Mouse (Mus musculus): Measurements from ENCODE around the gene Gm49510.
A peak's percentile ranks its signal among the peaks of the same experiment; 100 is the strongest.

DNA sequence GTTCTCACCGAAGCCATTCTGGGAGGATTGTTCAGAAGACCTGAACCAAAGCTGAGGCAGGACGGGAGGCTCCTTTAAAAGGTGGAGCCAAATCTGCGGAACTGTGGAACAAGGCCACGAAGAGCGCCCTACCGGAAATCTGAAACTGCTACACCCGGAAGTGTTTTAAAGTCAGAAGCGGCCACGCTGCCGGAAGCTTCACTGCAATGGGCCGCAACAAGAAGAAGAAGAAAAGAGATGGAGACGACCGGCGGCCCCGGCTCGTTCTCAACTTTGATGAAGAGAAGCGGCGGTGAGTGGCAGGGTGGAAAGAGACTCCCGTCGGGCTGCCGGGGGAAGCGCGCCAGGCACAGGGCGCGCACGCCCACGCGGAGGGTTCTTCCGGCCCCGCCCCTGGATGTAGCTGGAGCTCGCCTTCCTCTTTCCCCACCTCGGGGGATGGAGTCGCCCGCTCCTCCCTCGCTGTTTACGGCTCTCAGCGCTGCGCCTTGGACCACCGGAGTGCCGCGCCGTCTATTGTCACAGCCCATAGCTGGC is 35.4 kb downstream of the Gm49510 start, which contains the start of gene Nol12:
- TF ChIP-seq POLR2A (IDR thresholded peaks at IDR 0.05; ENCODE audit: insufficient read depth, low read depth, low read length) (peak; percentile 51), CTCF (IDR thresholded peaks at IDR 0.05; ENCODE audit: insufficient read depth, low read depth, low read length) (no peak)
